Mouse (Mus musculus) kidney, embryonic 14.5 days (tissue): ENCODE results near the gene Prmt7. TPM values are rescaled to one million over a fixed set of nuclear protein-coding genes. Genes with fewer than 3 reads are reported as not detected.

Source experiments
- ATAC-seq: fragments of 200-750 bp; cut with Nextera tagmentation; 2 replicates; pipeline ENCODE4 v1.8.0; 2017; ENCODE audit warnings: moderate number of reproducible peaks, mild to moderate bottlenecking, moderate TSS enrichment, moderate library complexity; ENCODE audit not compliant: low FRiP score, low TSS enrichment
- H3K27ac ChIP-seq: fragments of 300-500 bp; sonication (generic); 2 replicates; pipeline ENCODE4 v1.5.1; 2014; ENCODE audit warnings: low read depth, mild to moderate bottlenecking, low read length, moderate library complexity, mixed read lengths
- H3K27me3 ChIP-seq: fragments of 300-500 bp; sonication (generic); 2 replicates; pipeline ENCODE4 v1.6.1; 2014; ENCODE audit warnings: mild to moderate bottlenecking, low read length; ENCODE audit not compliant: control insufficient read depth, insufficient read depth
- H3K36me3 ChIP-seq: fragments of 300-500 bp; sonication (generic); 2 replicates; pipeline ENCODE4 v1.6.1; 2014; ENCODE audit warnings: low read length, mixed read lengths; ENCODE audit not compliant: control insufficient read depth, insufficient read depth
- H3K4me1 ChIP-seq: fragments of 300-500 bp; sonication (generic); 2 replicates; pipeline ENCODE4 v1.6.1; 2014; ENCODE audit warnings: low read length, mixed read lengths; ENCODE audit not compliant: control insufficient read depth, insufficient read depth
- H3K4me2 ChIP-seq: fragments of 300-500 bp; sonication (generic); replicated peaks from 2 replicates; pipeline ENCODE4 v1.6.1; 2014; ENCODE audit warnings: low read depth, mild to moderate bottlenecking, low read length
- H3K4me3 ChIP-seq: fragments of 300-500 bp; sonication (generic); 2 replicates; pipeline ENCODE4 v1.5.1; 2014; ENCODE audit warnings: mild to moderate bottlenecking, low read length
- H3K9ac ChIP-seq: fragments of 300-500 bp; sonication (generic); 2 replicates; pipeline ENCODE4 v1.6.1; 2014; ENCODE audit warnings: low read depth, mild to moderate bottlenecking, low read length, moderate library complexity
- H3K9me3 ChIP-seq: fragments of 300-500 bp; sonication (generic); 2 replicates; pipeline ENCODE4 v1.6.1; 2016; ENCODE audit warnings: low read length; ENCODE audit not compliant: control insufficient read depth
- WGBS: fragments of 180-500 bp; shearing (Covaris S2); extraction: QIAGEN DNeasy Blood & Tissue Kit; methylation state at CpG from one replicate; pipeline ENCODE4 v1.1.7; 2014; 5-methylcytosine and 5-hydroxymethylcytosine counted together
- polyA plus RNA-seq: library from polyadenylated mRNA; unstranded; fragments of >200 nt; fragmentation: Nextera tagmentation; extraction: Ambion mirVana; gene quantifications from 2 replicates; pipeline ENCODE4 v1.2.1, GENCODE M21; 2014

The Prmt7 gene
- polyA plus RNA-seq, 1 experiment from 2014 or later: 59.1 TPM

DNA sequence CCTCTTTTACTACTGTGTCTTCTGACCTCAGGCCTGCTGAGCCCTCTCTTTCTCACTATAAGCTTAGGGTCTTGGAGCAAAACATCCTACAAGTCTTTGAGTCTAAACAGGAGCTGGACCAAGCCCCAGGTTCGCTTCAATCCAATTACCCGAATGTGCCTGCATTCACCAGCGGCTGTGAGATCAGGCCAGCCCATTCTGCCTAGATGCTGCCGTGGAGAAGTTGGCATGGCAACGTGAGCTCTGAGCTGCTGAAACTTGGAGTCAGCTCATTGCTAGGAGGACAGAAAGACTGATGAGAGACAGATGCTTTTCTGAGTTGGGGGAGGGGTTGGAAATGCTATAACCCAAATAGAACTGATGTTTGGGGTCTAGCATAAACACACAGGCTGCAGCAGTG is 60.1 kb downstream of the Prmt7 start:
- ATAC-seq: no peak
- Histone ChIP-seq H3K9me3 (no peaks in the 10 kb centered on the region), H3K27ac (no peak overlapping the region), H3K4me1 (no peaks in the 10 kb centered on the region), H3K4me2 (no peak overlapping the region), H3K4me3 (no peak overlapping the region), H3K9ac (no peak overlapping the region), H3K36me3 (no peaks in the 10 kb centered on the region), H3K27me3 (no peaks in the 10 kb centered on the region)
- WGBS: 30% methylated on average over 5 of the region's 5 CpGs

DNA sequence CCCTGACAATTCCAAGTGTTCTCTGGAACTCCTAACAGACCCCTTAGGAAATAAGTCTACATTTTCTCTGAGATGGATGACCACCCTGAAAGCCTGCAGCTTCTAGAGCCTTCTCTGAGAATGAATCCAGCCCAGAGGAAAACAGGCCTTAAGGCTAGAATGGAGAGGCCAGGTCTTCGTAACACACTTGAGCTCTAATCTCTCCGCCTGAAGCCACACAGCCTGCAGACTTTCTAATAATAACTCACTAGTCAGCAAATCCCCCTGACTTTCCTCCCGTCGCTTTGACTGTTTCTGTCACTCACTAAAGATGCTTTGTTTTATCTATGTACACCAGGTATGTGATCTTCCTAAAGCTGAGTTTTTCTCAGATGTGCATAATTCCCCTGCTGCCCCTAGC is 60.6 kb downstream of the Prmt7 start:
- no peak overlapping the region; the same call in 1 of the 2 replicates for H3K27ac ChIP-seq
- no peak overlapping the region for H3K4me2 ChIP-seq
- no peak for ATAC-seq
- WGBS: 75% methylated on average over 4 of the region's 4 CpGs
- no peaks in the 10 kb centered on the region for H3K36me3 ChIP-seq
- H3K4me1 ChIP-seq: no peaks in the 10 kb centered on the region
- no peak overlapping the region for H3K9ac ChIP-seq
- no peaks in the 10 kb centered on the region for H3K9me3 ChIP-seq
- no peak overlapping the region for H3K4me3 ChIP-seq
- no peaks in the 10 kb centered on the region for H3K27me3 ChIP-seq

DNA sequence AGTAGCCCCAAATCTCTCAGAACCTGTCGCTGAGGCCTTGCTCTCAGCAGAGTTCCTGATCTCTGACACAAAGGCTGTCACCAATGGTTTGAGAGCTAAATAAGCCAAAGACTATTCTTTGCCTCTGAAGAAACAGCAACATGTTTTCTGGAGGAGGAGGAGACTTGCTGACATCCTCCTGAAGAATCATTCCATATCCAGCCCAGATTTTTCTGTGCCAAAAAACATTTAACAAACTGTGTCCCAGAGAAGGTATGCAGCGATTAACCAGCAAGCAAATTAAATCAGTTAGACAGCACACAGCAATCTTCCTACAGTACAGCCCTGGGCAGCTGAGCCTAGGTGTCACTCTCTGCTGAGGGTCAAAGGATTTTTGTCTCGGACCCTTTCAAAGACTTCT is 62.7 kb downstream of the Prmt7 start:
- no peaks in the 10 kb centered on the region for H3K9me3 ChIP-seq
- H3K9ac ChIP-seq: no peak overlapping the region
- no peak overlapping the region for H3K27ac ChIP-seq
- no peak overlapping the region for H3K4me2 ChIP-seq
- H3K27me3 ChIP-seq: no peaks in the 10 kb centered on the region
- no peak overlapping the region for H3K4me3 ChIP-seq
- no peak for ATAC-seq
- H3K4me1 ChIP-seq: no peaks in the 10 kb centered on the region
- no peaks in the 10 kb centered on the region for H3K36me3 ChIP-seq
- 79% methylated on average over 3 of the region's 3 CpGs for WGBS

DNA sequence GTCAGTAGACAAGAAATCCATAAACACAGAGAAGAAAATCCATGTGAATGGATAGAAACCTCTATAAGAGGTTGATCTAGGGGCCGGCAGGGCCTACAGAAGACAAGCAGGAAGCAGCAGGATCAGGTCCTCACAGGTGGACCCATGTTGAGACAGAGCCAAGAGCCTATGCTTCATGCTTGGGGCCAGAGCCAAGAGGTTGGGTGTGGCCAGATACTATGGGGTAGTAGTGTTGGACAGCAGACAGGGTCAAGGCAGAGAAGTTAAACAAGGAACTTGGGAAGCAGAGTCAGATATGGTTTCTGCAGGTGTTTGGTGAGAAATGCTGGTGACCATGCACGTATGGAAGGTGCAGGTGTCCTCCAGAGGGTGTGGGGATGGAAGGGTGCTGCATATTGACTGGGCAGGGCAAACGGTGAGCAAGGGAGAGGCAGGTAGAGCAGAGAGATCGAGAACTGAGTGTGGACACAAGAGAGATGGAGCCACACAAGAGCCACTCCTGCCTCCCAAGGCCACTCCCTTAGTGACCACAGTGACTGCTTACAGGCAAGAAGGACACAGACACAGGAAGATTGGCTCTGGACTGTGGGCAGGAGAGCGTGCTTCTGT is 66.1 kb downstream of the Prmt7 start:
- ATAC-seq: no peak
- H3K4me2 ChIP-seq: no peak overlapping the region
- WGBS: 91% methylated on average over 5 of the region's 5 CpGs

DNA sequence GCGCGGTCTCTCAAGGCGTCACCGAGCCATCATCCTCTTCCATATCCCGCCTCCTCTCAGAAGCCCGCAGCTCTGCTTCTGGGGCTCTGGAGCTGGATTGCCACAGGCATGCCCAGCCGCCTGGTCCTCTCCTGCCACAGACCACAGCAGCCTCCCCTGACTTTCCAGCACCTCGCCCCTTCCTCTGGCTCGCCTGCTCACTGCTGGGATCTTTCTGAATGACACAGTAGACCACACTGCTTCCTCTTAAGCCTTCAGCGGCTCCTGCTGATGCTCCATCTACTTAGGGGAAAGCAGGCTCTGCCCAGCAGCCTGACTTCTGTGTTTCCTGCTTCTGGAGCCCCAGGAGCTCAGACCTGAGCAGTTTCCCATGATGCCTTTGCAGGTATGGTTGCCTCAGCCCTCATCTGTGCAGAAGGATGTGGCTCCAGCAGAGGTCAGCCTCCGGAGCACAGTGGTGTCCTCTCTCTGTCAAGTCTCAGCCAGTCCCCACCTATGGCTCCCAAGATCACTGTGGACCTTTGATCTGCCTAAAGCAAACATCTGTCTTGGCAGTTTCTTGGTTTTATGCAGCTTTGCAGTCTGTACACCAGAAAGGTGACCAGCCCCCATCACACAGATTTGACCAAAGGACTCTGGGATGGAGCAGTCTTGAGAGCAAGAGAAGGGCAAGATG is 67.8 kb downstream of the Prmt7 start:
- H3K27me3 ChIP-seq: no peaks in the 10 kb centered on the region
- no peak overlapping the region for H3K4me3 ChIP-seq
- H3K4me2 ChIP-seq: no peak overlapping the region
- H3K27ac ChIP-seq: no peak overlapping the region
- WGBS: 80% methylated on average over 11 of the region's 11 CpGs
- H3K36me3 ChIP-seq: no peaks in the 10 kb centered on the region
- H3K9ac ChIP-seq: no peak overlapping the region
- H3K4me1 ChIP-seq: no peaks in the 10 kb centered on the region
- no peak for ATAC-seq
- H3K9me3 ChIP-seq: no peaks in the 10 kb centered on the region

More for the DNA sequence above, 66.1 kb downstream of the Prmt7 start:
- Histone ChIP-seq H3K27ac (no peak overlapping the region), H3K9ac (no peak overlapping the region), H3K9me3 (no peaks in the 10 kb centered on the region), H3K27me3 (no peaks in the 10 kb centered on the region), H3K36me3 (no peaks in the 10 kb centered on the region), H3K4me1 (no peaks in the 10 kb centered on the region), H3K4me3 (no peak overlapping the region)

DNA sequence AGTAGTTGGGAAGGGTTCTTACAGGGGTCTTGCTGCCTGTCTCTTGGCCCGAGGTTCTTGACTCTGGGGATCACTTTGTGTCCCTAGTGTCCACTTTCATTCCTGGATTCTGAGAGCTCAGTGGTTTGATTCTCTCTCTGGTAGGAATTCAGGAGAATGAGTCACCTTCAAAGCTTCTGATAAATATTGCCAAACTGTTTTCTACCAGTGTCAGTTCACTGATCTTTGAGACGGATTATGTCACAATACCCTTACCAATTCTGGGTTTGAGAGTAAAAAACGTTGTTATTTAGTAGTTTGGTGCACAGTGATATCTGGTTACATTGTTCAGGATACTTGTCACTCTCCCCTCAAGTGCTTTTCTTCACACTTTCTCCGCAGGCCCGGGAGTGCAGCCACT is 69.4 kb downstream of the Prmt7 start:
- ATAC-seq: no peak
- whole genome bisulfite sequencing: 30% methylated on average over 5 of the region's 5 CpGs
- H3K9me3 ChIP-seq: no peaks in the 10 kb centered on the region
- no peak overlapping the region for H3K4me2 ChIP-seq
- H3K4me3 ChIP-seq: no peak overlapping the region
- H3K4me1 ChIP-seq: no peaks in the 10 kb centered on the region
- no peaks in the 10 kb centered on the region for H3K36me3 ChIP-seq
- H3K27ac ChIP-seq: no peak overlapping the region
- no peaks in the 10 kb centered on the region for H3K27me3 ChIP-seq
- H3K9ac ChIP-seq: no peak overlapping the region

DNA sequence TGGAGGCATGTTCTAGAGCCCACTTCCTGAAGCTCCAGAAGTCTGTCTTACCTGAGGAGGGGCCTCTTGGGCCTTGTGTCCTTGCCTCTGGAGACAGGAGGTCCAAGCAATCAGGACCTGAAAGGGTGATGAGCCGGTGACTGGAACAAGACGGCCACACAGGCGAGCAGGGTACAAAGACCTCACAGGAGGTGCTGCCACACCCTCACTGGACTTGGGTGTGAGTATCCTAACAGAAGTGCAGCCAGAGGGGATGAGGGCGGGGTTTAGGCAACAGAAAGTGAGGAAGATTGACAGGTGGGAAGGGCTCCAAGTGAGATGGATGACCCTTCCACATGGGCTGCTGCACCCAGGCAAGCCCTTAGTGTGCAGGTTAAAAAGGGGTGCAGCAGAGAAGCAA is 70.1 kb downstream of the Prmt7 start:
- Histone ChIP-seq H3K4me1 (no peaks in the 10 kb centered on the region), H3K9me3 (no peaks in the 10 kb centered on the region), H3K9ac (no peak overlapping the region), H3K4me2 (no peak overlapping the region), H3K27ac (no peak overlapping the region), H3K36me3 (no peaks in the 10 kb centered on the region), H3K4me3 (no peak overlapping the region), H3K27me3 (no peaks in the 10 kb centered on the region)
- ATAC-seq: no peak
- 32% methylated on average over 4 of the region's 4 CpGs for WGBS

DNA sequence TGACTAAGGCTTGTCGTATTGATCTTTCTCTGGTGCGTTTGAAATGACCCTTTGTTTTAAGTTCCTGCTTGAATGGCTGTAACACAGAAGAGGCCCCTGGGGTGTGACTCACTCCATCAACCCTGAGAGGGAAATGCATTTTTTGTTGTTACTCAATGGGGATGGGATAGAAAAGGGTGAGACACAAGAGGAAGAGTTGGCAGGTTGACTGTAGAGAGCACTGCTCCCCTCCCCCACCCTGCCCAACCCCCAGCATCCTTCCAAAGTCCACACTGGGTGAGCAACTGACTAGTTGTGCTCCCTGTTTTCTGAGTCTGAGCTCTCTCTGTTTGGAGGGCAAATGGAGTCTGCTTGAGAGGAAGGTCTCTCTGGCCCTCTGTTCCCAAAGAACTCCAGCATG is 76.7 kb downstream of the Prmt7 start:
- no peaks in the 10 kb centered on the region for H3K4me1 ChIP-seq
- 13% methylated on average over 2 of the region's 2 CpGs for WGBS
- H3K27ac ChIP-seq: no peak overlapping the region
- no peaks in the 10 kb centered on the region for H3K9me3 ChIP-seq
- H3K4me3 ChIP-seq: no peak overlapping the region
- ATAC-seq: no peak
- H3K4me2 ChIP-seq: no peak overlapping the region
- no peaks in the 10 kb centered on the region for H3K27me3 ChIP-seq
- H3K36me3 ChIP-seq: no peaks in the 10 kb centered on the region
- H3K9ac ChIP-seq: no peak overlapping the region

DNA sequence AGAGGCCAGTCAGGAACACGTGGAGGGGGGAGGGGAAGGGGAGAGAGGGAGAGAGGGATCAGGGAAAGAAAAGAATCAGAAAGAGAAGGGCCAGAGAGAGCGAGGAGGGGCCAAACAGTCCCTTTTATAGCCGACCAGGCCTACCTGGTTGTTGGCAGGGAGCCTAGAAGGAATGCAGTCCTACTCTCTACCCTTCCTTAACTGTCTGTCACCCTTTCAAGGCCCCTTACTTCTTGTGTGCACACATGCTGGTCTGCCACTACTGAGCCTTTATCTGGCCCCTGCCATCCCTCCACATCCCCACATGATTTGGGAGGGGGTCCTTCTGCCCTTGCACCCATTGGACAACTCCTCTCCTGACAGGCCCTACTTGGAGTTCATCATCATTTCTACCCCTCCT is 78.0 kb downstream of the Prmt7 start:
- Histone ChIP-seq H3K27ac (no peak overlapping the region), H3K9ac (no peak overlapping the region), H3K4me2 (no peak overlapping the region), H3K27me3 (no peaks in the 10 kb centered on the region), H3K36me3 (no peaks in the 10 kb centered on the region), H3K9me3 (no peaks in the 10 kb centered on the region), H3K4me1 (no peaks in the 10 kb centered on the region), H3K4me3 (no peak overlapping the region)
- no peak for ATAC-seq
- WGBS: 26% methylated on average over 2 of the region's 3 CpGs
